10 mouse cellular contexts compared by ENCODE assay signal in genomic region chr4:70311530-70311929, GRCm38 (mm10).
DNase-seq lines count a peak whose midpoint lies in the region; ATAC-seq lines count a peak whose summit lies in the region.
"Had no signal": no experiment of that assay in that cellular context is flagged by ENCODE, and none has a peak within 500 bp of the region (broad histone marks: within the 10 kb centered on the region; RNA-seq: fewer than 3 reads in every experiment).

No protein-coding gene starts in this region.

- H3K4me3 ChIP-seq in hindbrain, embryonic 11.5 days (ENCODE audit: low read depth, low read length), result no peak overlapping the region
- no peak overlapping the region for H3K4me3 ChIP-seq in hindbrain, embryonic 10.5 days
- H3K4me3 ChIP-seq in hindbrain, embryonic 15.5 days, result no peak overlapping the region
- H3K4me3 ChIP-seq in midbrain, embryonic 14.5 days (replicated peaks; ENCODE audit: low read depth, low read length), result no peak overlapping the region
- H3K4me3 ChIP-seq: embryonic facial prominence, embryonic 12.5 days; limb, embryonic 13.5 days had no signal

- ATAC-seq in hindbrain, embryonic 11.5 days (ENCODE audit: low FRiP score), result 0 out of 2 replicates have a peak, but pooled peaks have one; percentile 35
- peak; percentile 90 for ATAC-seq in hindbrain, embryonic 15.5 days (ENCODE audit: low FRiP score, low read depth)
- peak; percentile 53; the same call in 1 of the 2 replicates for ATAC-seq in midbrain, embryonic 14.5 days (ENCODE audit: low FRiP score, low TSS enrichment)
- ATAC-seq in erythroblast, adult 5-6 weeks (replicated peaks; ENCODE audit: low FRiP score, poor library complexity, severe bottlenecking), result no peak

- H3K27ac ChIP-seq in hindbrain, embryonic 11.5 days (ENCODE audit: low read depth, low read length), result no peak overlapping the region
- H3K27ac ChIP-seq in hindbrain, embryonic 10.5 days, result no peak overlapping the region
- H3K27ac ChIP-seq in hindbrain, embryonic 15.5 days (replicated peaks), result peak overlapping the region; percentile 27; the same call in 1 of the 2 replicates
- no peak overlapping the region for H3K27ac ChIP-seq in midbrain, embryonic 14.5 days (replicated peaks; ENCODE audit: low read depth, low read length)
- H3K27ac ChIP-seq: embryonic facial prominence, embryonic 12.5 days; limb, embryonic 13.5 days had no signal

- 81% methylated on average over 5 of the region's 5 CpGs for WGBS in hindbrain, embryonic 11.5 days
- 91% methylated on average over 5 of the region's 5 CpGs for WGBS in hindbrain, embryonic 10.5 days
- 28% methylated on average over 5 of the region's 5 CpGs for WGBS in hindbrain, embryonic 15.5 days
- WGBS in midbrain, embryonic 14.5 days, result 80% methylated on average over 5 of the region's 5 CpGs

- 0 out of 2 replicates have a peak, but pooled peaks cover 5% of the 10 kb centered on the region for H3K36me3 ChIP-seq in hindbrain, embryonic 11.5 days (ENCODE audit: control insufficient read depth, insufficient read depth, low read length)
- peaks cover 50% of the 10 kb centered on the region for H3K36me3 ChIP-seq in hindbrain, embryonic 10.5 days
- peaks cover 7% of the 10 kb centered on the region; the same call in 1 of the 2 replicates for H3K36me3 ChIP-seq in hindbrain, embryonic 15.5 days
- peaks cover 21% of the 10 kb centered on the region; the same call in 1 of the 2 replicates for H3K36me3 ChIP-seq in midbrain, embryonic 14.5 days (ENCODE audit: control insufficient read depth, insufficient read depth, low read length)

- no peak for DNase-seq in hindbrain, embryonic 11.5 days (ENCODE audit: low spot score)
- DNase-seq in hindbrain, embryonic 10.5 days (ENCODE audit: low spot score), result no peak
- peak; percentile 66 to 72 for DNase-seq in cerebellum, adult 18-20 months
- peak; percentile 18 for DNase-seq in midbrain, embryonic 14.5 days
- no peak for DNase-seq in spleen, adult 12 weeks (ENCODE audit: low spot score)
- DNase-seq in kidney, adult 18-20 months, result no peak

- H3K4me1 ChIP-seq in hindbrain, embryonic 11.5 days (replicated peaks; ENCODE audit: control insufficient read depth, insufficient read depth, low read length), result no peaks in the 10 kb centered on the region
- no peaks in the 10 kb centered on the region for H3K4me1 ChIP-seq in hindbrain, embryonic 10.5 days (replicated peaks)
- peaks cover 20% of the 10 kb centered on the region for H3K4me1 ChIP-seq in hindbrain, embryonic 15.5 days (replicated peaks)
- no peaks in the 10 kb centered on the region for H3K4me1 ChIP-seq in midbrain, embryonic 14.5 days (ENCODE audit: control insufficient read depth, insufficient read depth, low read length)
- H3K4me1 ChIP-seq: embryonic facial prominence, embryonic 12.5 days; limb, embryonic 13.5 days had no signal

- no peaks in the 10 kb centered on the region for H3K9me3 ChIP-seq in hindbrain, embryonic 11.5 days (ENCODE audit: control insufficient read depth, low read length)
- H3K9me3 ChIP-seq in hindbrain, embryonic 10.5 days, result no peaks in the 10 kb centered on the region
- no peaks in the 10 kb centered on the region for H3K9me3 ChIP-seq in hindbrain, embryonic 15.5 days
- no peaks in the 10 kb centered on the region for H3K9me3 ChIP-seq in midbrain, embryonic 14.5 days (ENCODE audit: control insufficient read depth, low read length)
- H3K9me3 ChIP-seq: embryonic facial prominence, embryonic 12.5 days; limb, embryonic 13.5 days had no signal

- no peak overlapping the region for H3K9ac ChIP-seq in hindbrain, embryonic 11.5 days (ENCODE audit: low read depth, low read length)
- H3K9ac ChIP-seq in hindbrain, embryonic 15.5 days, result no peak overlapping the region
- H3K9ac ChIP-seq in midbrain, embryonic 14.5 days (replicated peaks; ENCODE audit: low read length), result no peak overlapping the region
- H3K9ac ChIP-seq: embryonic facial prominence, embryonic 12.5 days; limb, embryonic 13.5 days had no signal

- H3K27me3 ChIP-seq in hindbrain, embryonic 11.5 days (ENCODE audit: control insufficient read depth, insufficient read depth, low read length), result no peaks in the 10 kb centered on the region
- H3K27me3 ChIP-seq in hindbrain, embryonic 10.5 days (ENCODE audit: insufficient read depth, poor library complexity, severe bottlenecking), result no peaks in the 10 kb centered on the region
- no peaks in the 10 kb centered on the region for H3K27me3 ChIP-seq in hindbrain, embryonic 15.5 days
- H3K27me3 ChIP-seq in midbrain, embryonic 14.5 days (ENCODE audit: control insufficient read depth, insufficient read depth, low read length), result no peaks in the 10 kb centered on the region
- H3K27me3 ChIP-seq: embryonic facial prominence, embryonic 12.5 days; limb, embryonic 13.5 days had no signal

- H3K4me2 ChIP-seq in hindbrain, embryonic 11.5 days (replicated peaks; ENCODE audit: low read depth, low read length), result no peak overlapping the region
- H3K4me2 ChIP-seq in hindbrain, embryonic 15.5 days, result no peak overlapping the region
- H3K4me2 ChIP-seq in midbrain, embryonic 14.5 days (ENCODE audit: low read length), result no peak overlapping the region
- H3K4me2 ChIP-seq: embryonic facial prominence, embryonic 12.5 days; limb, embryonic 13.5 days had no signal

Comparison
In these comparisons a context has a peak if more than half of its experiments do, and no peak if none do; other contexts are left out.
1. DNase-seq: peak in cerebellum, adult 18-20 months (2 of 2) and midbrain, embryonic 14.5 days (single experiment); none in hindbrain, embryonic 11.5 days (single experiment), hindbrain, embryonic 10.5 days (single experiment), spleen, adult 12 weeks (single experiment) and kidney, adult 18-20 months (single experiment).